Mouse (Mus musculus): ENCODE measurements around the gene Cyp2u1. TPM values are rescaled to one million over a fixed set of nuclear protein-coding genes. Genes with fewer than 3 reads are reported as not detected.
A peak's percentile ranks its signal among the peaks of the same experiment; 100 is the strongest.

Cyp2u1 gene
- polyA plus RNA-seq, 1 experiment = 10.4 TPM

- TF ChIP-seq POLR2A (IDR thresholded peaks at IDR 0.05; ENCODE audit: extremely low read depth, insufficient read depth, low read length) (no peak), CTCF (IDR thresholded peaks at IDR 0.05; ENCODE audit: extremely low read depth, insufficient read depth, low read length) (no peak)
- no peak overlapping the region for H3K4me3 ChIP-seq (ENCODE audit: insufficient read depth, low read length)
- H3K27ac ChIP-seq (ENCODE audit: insufficient read depth, low read length) = no peak overlapping the region
- H3K4me1 ChIP-seq (ENCODE audit: control insufficient read depth, insufficient read depth, low read length) = no peaks in the 10 kb centered on the region
Observed at GRCm38 (mm10) chr3:131247851-131248250, 55.2 kb downstream of the Cyp2u1 start.

- H3K27ac ChIP-seq (ENCODE audit: insufficient read depth, low read length) = no peak overlapping the region
- H3K4me1 ChIP-seq (ENCODE audit: control insufficient read depth, insufficient read depth, low read length) = no peaks in the 10 kb centered on the region
- H3K4me3 ChIP-seq (ENCODE audit: insufficient read depth, low read length) = no peak overlapping the region
- TF ChIP-seq CTCF (IDR thresholded peaks at IDR 0.05; ENCODE audit: extremely low read depth, insufficient read depth, low read length) (no peak), POLR2A (IDR thresholded peaks at IDR 0.05; ENCODE audit: extremely low read depth, insufficient read depth, low read length) (no peak)
Observed at GRCm38 (mm10) chr3:131247447-131247846, 55.6 kb downstream of the Cyp2u1 start.

- H3K27ac ChIP-seq (ENCODE audit: insufficient read depth, low read length) = no peak overlapping the region
- no peak for TF ChIP-seq CTCF (IDR thresholded peaks at IDR 0.05; ENCODE audit: extremely low read depth, insufficient read depth, low read length)
- TF ChIP-seq POLR2A (IDR thresholded peaks at IDR 0.05; ENCODE audit: extremely low read depth, insufficient read depth, low read length) = no peak
- no peaks in the 10 kb centered on the region for H3K4me1 ChIP-seq (ENCODE audit: control insufficient read depth, insufficient read depth, low read length)
- no peak overlapping the region for H3K4me3 ChIP-seq (ENCODE audit: insufficient read depth, low read length)
Observed at GRCm38 (mm10) chr3:131246579-131247046, 56.4 kb downstream of the Cyp2u1 start.

GRCm38 (mm10) chr3:131245766-131246578 lies 57.1 kb downstream of the Cyp2u1 start:
- Histone ChIP-seq H3K27ac (ENCODE audit: insufficient read depth, low read length) (no peak overlapping the region), H3K4me3 (ENCODE audit: insufficient read depth, low read length) (no peak overlapping the region), H3K4me1 (ENCODE audit: control insufficient read depth, insufficient read depth, low read length) (no peaks in the 10 kb centered on the region)
- peak; percentile 85 for TF ChIP-seq CTCF (IDR thresholded peaks at IDR 0.05; ENCODE audit: extremely low read depth, insufficient read depth, low read length)
- no peak for TF ChIP-seq POLR2A (IDR thresholded peaks at IDR 0.05; ENCODE audit: extremely low read depth, insufficient read depth, low read length)

Other genes with a start within 250 kb of the Cyp2u1 start
- 10.1 and 11.0 TPM in 2 replicates for gene Lef1, start 192.8 kb downstream of the Cyp2u1 start, polyA plus RNA-seq (2012; rRNA removed)
- gene Hadh, start 31.1 kb downstream of the Cyp2u1 start, polyA plus RNA-seq (2012; rRNA removed) = 40.3 and 46.0 TPM in 2 replicates
- 1.3 and 1.7 TPM in 2 replicates for gene Sgms2, start 188.2 kb upstream of the Cyp2u1 start, polyA plus RNA-seq (2012; rRNA removed)